Mouse (Mus musculus) testis, adult 2 months (tissue): ENCODE measurements at regions not wholly inside any gene's neighbourhood (a gene's known extent, or its start where the extent isn't known, plus 50 kb on each side); places are given as distances from the start of the nearest gene placed in this dataset.

Experiments
- CTCF ChIP-seq: fragments of 200-500 bp; IDR thresholded peaks from 2 replicates; pipeline ENCODE4 v1.5.1; 2012; ENCODE audit warnings: low read depth, mild to moderate bottlenecking, inconsistent platforms, low read length, moderate library complexity; ENCODE audit not compliant: control insufficient read depth, insufficient read depth, insufficient replicate concordance
- POLR2A ChIP-seq: fragments of 200-500 bp; IDR thresholded peaks from 2 replicates; pipeline ENCODE4 v1.6.1; 2012; ENCODE audit warnings: low read depth, mild to moderate bottlenecking, inconsistent platforms, low read length, moderate library complexity; ENCODE audit not compliant: control insufficient read depth

- TF ChIP-seq POLR2A (no peak), CTCF (no peak)
Observed at GRCm38 (mm10) chr13:6955713-6956112, 307.1 kb upstream of the Pfkp start.
